26 mouse cellular contexts compared by ENCODE assay signal in the genomic region with DNA sequence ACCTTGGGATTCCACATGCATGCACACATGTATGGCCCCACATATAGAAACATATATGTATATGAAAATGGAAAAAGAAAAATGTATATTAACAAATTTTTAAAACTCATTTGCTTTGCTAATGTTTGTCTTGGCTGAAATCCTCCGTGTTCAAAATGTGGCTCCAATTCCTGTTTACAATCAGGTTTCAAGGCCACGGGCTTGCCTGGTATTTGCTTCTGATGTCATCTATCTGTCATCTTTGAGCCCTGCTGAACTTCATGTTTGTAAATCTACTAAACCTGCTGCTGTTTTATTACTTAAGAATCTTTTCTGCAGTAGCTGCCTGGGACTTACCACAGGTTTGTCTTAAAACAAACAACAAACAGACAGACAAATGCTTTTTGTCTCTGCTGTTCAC.
DNase-seq lines count a peak whose midpoint lies in the region; ATAC-seq and TF ChIP-seq lines count a peak whose summit lies in the region.
"Had no signal": no experiment of that assay in that cellular context is flagged by ENCODE, and none has a peak within 500 bp of the region (broad histone marks: within the 10 kb centered on the region; RNA-seq: fewer than 3 reads in every experiment).

No protein-coding gene starts in this region.

- no peaks in the 10 kb centered on the region for H3K36me3 ChIP-seq in liver, adult 2 months (ENCODE audit: control insufficient read depth, insufficient read depth, low read length)
- no peaks in the 10 kb centered on the region for H3K36me3 ChIP-seq in liver, postnatal 0 days (replicated peaks; ENCODE audit: insufficient read depth, low read length)
- no peaks in the 10 kb centered on the region for H3K36me3 ChIP-seq in liver, embryonic 11.5 days (ENCODE audit: control insufficient read depth, insufficient read depth, low read length)
- H3K36me3 ChIP-seq: embryonic facial prominence, embryonic 13.5 days; embryonic facial prominence, embryonic 15.5 days; forebrain, embryonic 10.5 days; forebrain, embryonic 12.5 days; G1E had no signal

- H3K27me3 ChIP-seq in liver, adult 2 months (ENCODE audit: control insufficient read depth, insufficient read depth, low read length): no peaks in the 10 kb centered on the region
- H3K27me3 ChIP-seq in liver, postnatal 0 days (ENCODE audit: insufficient read depth, low read length): no peaks in the 10 kb centered on the region
- H3K27me3 ChIP-seq in liver, embryonic 11.5 days (replicated peaks; ENCODE audit: control insufficient read depth, insufficient read depth, low read length): no peaks in the 10 kb centered on the region
- H3K27me3 ChIP-seq: CH12.LX; embryonic facial prominence, embryonic 13.5 days; embryonic facial prominence, embryonic 15.5 days; forebrain, embryonic 12.5 days had no signal

- no peaks in the 10 kb centered on the region for H3K9me3 ChIP-seq in liver, postnatal 0 days (ENCODE audit: low read length)
- no peaks in the 10 kb centered on the region for H3K9me3 ChIP-seq in liver, embryonic 11.5 days (ENCODE audit: control insufficient read depth, low read length)
- H3K9me3 ChIP-seq: embryonic facial prominence, embryonic 13.5 days; embryonic facial prominence, embryonic 15.5 days; forebrain, embryonic 10.5 days; forebrain, embryonic 12.5 days had no signal

- no peak for TF ChIP-seq POLR2A in liver, adult 2 months (IDR thresholded peaks at IDR 0.05; ENCODE audit: extremely low read depth, insufficient read depth, low read length)

- H3K4me1 ChIP-seq in liver, adult 2 months (ENCODE audit: control insufficient read depth, insufficient read depth, low read length): peaks cover 15% of the 10 kb centered on the region
- H3K4me1 ChIP-seq in liver, postnatal 0 days (ENCODE audit: insufficient read depth): peaks cover 3% of the 10 kb centered on the region; the same call in 1 of the 2 replicates
- H3K4me1 ChIP-seq in liver, embryonic 11.5 days (replicated peaks; ENCODE audit: control insufficient read depth, insufficient read depth, low read length): no peaks in the 10 kb centered on the region
- H3K4me1 ChIP-seq: embryonic facial prominence, embryonic 15.5 days; forebrain, embryonic 12.5 days had no signal

- peak overlapping the region; percentile 20; the same call in 1 of the 2 replicates for H3K9ac ChIP-seq in liver, adult 2 months (ENCODE audit: low read depth, low read length)
- H3K9ac ChIP-seq in liver, postnatal 0 days (replicated peaks): peak overlapping the region; percentile 35; the same call in 1 of the 2 replicates
- H3K9ac ChIP-seq in liver, embryonic 11.5 days (ENCODE audit: low read depth, low read length): no peak overlapping the region
- H3K9ac ChIP-seq: embryonic facial prominence, embryonic 13.5 days; embryonic facial prominence, embryonic 15.5 days; forebrain, embryonic 12.5 days had no signal

- peak; percentile 52 for ATAC-seq in liver, postnatal 0 days
- no peak for ATAC-seq in liver, embryonic 11.5 days (replicated peaks; ENCODE audit: low FRiP score)
- ATAC-seq: CD4-positive, CD25-positive, alpha-beta regulatory T cell, adult 4 months; forebrain, embryonic 14.5 days; forebrain, embryonic 16.5 days had no signal

- TF ChIP-seq CTCF in liver, adult 2 months (IDR thresholded peaks at IDR 0.05; ENCODE audit: low read depth, low read length): no peak
- no peak for TF ChIP-seq CTCF in liver, postnatal 0 days (IDR thresholded peaks at IDR 0.05; ENCODE audit: low read depth)

- TF ChIP-seq EP300 in liver, postnatal 0 days (IDR thresholded peaks at IDR 0.05; ENCODE audit: low read depth): peak; percentile 51; the same call in 1 of the 2 replicates

- H3K27ac ChIP-seq in liver, adult 2 months (replicated peaks; ENCODE audit: insufficient read depth, low read depth, low read length): peak overlapping the region; percentile 99
- peak overlapping the region; percentile 95 for H3K27ac ChIP-seq in liver, postnatal 0 days (ENCODE audit: low read depth)
- no peak overlapping the region for H3K27ac ChIP-seq in liver, embryonic 11.5 days (ENCODE audit: low read depth, low read length)
- H3K27ac ChIP-seq: embryonic facial prominence, embryonic 13.5 days; embryonic facial prominence, embryonic 15.5 days; forebrain, embryonic 10.5 days; forebrain, embryonic 12.5 days had no signal

- H3K4me2 ChIP-seq in liver, postnatal 0 days (ENCODE audit: low read depth, low read length): no peak overlapping the region
- H3K4me2 ChIP-seq in liver, embryonic 11.5 days: no peak overlapping the region
- H3K4me2 ChIP-seq: embryonic facial prominence, embryonic 13.5 days; embryonic facial prominence, embryonic 15.5 days; forebrain, embryonic 12.5 days had no signal

- WGBS in liver, adult 2 months: 5% methylated on average over 2 of the region's 2 CpGs
- 53% methylated on average over 2 of the region's 2 CpGs for WGBS in liver, postnatal 0 days (ENCODE audit: insufficient replicate concordance)
- WGBS in liver, embryonic 11.5 days: 61% methylated on average over 2 of the region's 2 CpGs

- peak; percentile 13 for DNase-seq in adrenal gland, adult 2 months
- DNase-seq in adrenal gland, postnatal 36 days: no peak
- peak; percentile 95 for DNase-seq in liver, adult 2 months (ENCODE audit: extremely low read depth, low read depth, low spot score)
- no peak for DNase-seq in liver
- DNase-seq in liver, postnatal 0 days: peak; percentile 21
- DNase-seq in liver, embryonic 11.5 days (ENCODE audit: low spot score): no peak
- DNase-seq: adrenal gland, adult 8-10 months; adrenal gland, postnatal 14 days; B cell, adult 2 months; cerebellum, adult 11 months; cerebellum, adult 18-20 months; cerebellum, adult 8-10 months; cerebellum, adult 9-11 months; cerebellum, postnatal 14 days; cerebellum, postnatal 36 days; embryo, embryonic 11 days had no signal

- H3K79me2 ChIP-seq in liver, adult 2 months (ENCODE audit: control insufficient read depth, insufficient read depth, low read length): no peaks in the 10 kb centered on the region

- H3K4me3 ChIP-seq in liver, adult 2 months (ENCODE audit: insufficient read depth, low read depth, low read length): no peak overlapping the region
- no peak overlapping the region for H3K4me3 ChIP-seq in liver, postnatal 0 days (ENCODE audit: low read depth, low read length)
- no peak overlapping the region for H3K4me3 ChIP-seq in liver, embryonic 11.5 days (ENCODE audit: low read depth, low read length)
- H3K4me3 ChIP-seq: embryonic facial prominence, embryonic 13.5 days; embryonic facial prominence, embryonic 15.5 days; erythroblast, embryonic 14.5 days; forebrain, embryonic 10.5 days; forebrain, embryonic 12.5 days had no signal

Comparison
In these comparisons a context has a peak if more than half of its experiments do, and no peak if none do; other contexts are left out.
1. DNase-seq: peak in adrenal gland, adult 2 months (single experiment), liver, adult 2 months (single experiment) and liver, postnatal 0 days (single experiment); none in adrenal gland, postnatal 36 days (0 of 2), liver (single experiment) and liver, embryonic 11.5 days (single experiment).